Mouse (Mus musculus): ENCODE data around the gene Gm7358. TPM values are rescaled to one million over a fixed set of nuclear protein-coding genes. Genes with fewer than 3 reads are reported as not detected.
"Not testable (repeated sequence)": the region's sequence is repeated elsewhere in the genome, so short reads cannot be mapped to it uniquely, and the experiment has no call there.

The Gm7358 gene
- polyA plus RNA-seq (2015; fragmentation: Nextera tagmentation; extraction: Ambion mirVana) = not detected in 2 replicates

- 83% methylated on average over 1 of the region's 2 CpGs for WGBS
- not testable (repeated sequence) for H3K27me3 ChIP-seq (replicated peaks); H3K4me2 ChIP-seq; H3K4me3 ChIP-seq; ATAC-seq (ENCODE audit: extremely low read depth, insufficient number of reproducible peaks, low FRiP score, low TSS enrichment); H3K36me3 ChIP-seq; H3K27ac ChIP-seq (replicated peaks); H3K9me3 ChIP-seq; H3K4me1 ChIP-seq; H3K9ac ChIP-seq
Observed at GRCm38 (mm10) chr17:14059431-14059830, at the start of gene Gm7358. Gm7358 (minus strand) TSS chr17:14059531.

DNA sequence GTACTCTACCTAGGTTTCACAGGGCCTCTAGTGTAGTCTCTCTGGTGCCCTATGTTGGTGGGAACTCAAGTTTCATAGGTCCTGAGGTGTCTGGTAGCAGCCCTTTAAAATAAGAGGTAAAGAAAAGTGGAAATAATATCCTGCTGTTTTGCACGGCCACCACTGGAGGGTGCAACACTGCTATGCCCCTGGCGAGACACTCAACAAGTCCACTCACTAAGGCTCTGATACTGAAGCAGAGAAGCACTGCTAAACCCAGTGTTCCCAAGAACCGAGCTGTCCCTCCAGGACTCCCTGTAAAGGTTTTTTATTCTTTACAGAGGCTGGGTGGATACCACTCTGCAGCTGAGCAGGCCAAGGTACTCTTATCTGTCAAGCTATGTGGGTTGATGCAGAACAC is 43.7 kb upstream of the Gm7358 start:
- ATAC-seq (ENCODE audit: extremely low read depth, insufficient number of reproducible peaks, low FRiP score, low TSS enrichment); H3K4me3 ChIP-seq; H3K4me1 ChIP-seq; H3K36me3 ChIP-seq; H3K27me3 ChIP-seq (replicated peaks); H3K27ac ChIP-seq (replicated peaks); H3K9me3 ChIP-seq; H3K9ac ChIP-seq; H3K4me2 ChIP-seq: not testable (repeated sequence)
- 17% methylated on average over 3 of the region's 3 CpGs for WGBS

DNA sequence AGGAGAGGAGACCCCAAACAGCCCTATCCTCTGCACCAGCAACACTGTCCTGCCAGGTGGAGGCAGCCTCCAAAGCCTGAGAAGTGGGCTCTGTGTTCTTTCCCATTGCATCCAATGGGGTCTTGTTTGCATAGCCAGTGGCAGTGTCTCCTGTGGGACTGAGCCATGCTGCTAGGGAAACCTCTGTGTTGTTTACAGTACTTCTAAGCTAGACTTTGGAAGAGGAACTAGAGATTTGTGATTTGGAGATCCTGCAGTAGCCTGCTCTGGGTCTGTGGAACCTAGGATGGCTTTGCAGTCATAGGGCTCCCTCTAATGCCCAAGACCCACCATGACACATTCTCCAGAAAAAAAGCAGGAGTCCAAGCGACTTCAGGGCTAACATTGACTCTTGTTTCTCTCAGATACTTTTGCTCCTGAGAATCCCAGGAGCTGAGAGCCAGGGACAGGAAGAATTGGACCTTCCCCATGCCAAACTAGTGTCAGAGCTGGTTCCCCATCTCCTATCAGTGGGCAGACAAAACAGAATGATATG is 42.2 kb upstream of the Gm7358 start:
- not testable (repeated sequence) for H3K9me3 ChIP-seq; H3K27ac ChIP-seq (replicated peaks); H3K4me2 ChIP-seq; H3K27me3 ChIP-seq (replicated peaks); H3K36me3 ChIP-seq; H3K4me3 ChIP-seq; H3K9ac ChIP-seq; ATAC-seq (ENCODE audit: extremely low read depth, insufficient number of reproducible peaks, low FRiP score, low TSS enrichment); H3K4me1 ChIP-seq
- 9% methylated on average over 1 of the region's 1 CpGs for WGBS

DNA sequence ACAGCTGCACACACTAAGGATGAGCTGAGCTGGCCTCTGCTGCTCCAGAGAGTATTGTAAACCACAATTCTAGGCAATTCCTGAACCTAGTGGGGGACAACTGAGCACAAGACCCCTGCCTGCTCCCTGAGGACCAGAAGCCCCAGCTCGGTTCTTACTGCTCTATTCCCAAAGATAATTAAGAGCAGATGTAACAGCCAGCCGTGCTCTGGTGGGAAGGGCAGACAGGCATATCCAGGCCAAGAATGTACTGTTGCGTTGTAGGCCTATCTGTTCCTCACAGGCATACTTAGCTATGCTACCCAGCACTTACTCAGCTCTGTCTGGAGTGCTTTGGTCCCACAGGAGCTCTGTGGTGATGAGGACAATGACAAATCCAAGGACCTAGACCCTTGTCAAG is 40.6 kb upstream of the Gm7358 start:
- not testable (repeated sequence) for ATAC-seq (ENCODE audit: extremely low read depth, insufficient number of reproducible peaks, low FRiP score, low TSS enrichment)
- WGBS = 37% methylated on average over 3 of the region's 3 CpGs

DNA sequence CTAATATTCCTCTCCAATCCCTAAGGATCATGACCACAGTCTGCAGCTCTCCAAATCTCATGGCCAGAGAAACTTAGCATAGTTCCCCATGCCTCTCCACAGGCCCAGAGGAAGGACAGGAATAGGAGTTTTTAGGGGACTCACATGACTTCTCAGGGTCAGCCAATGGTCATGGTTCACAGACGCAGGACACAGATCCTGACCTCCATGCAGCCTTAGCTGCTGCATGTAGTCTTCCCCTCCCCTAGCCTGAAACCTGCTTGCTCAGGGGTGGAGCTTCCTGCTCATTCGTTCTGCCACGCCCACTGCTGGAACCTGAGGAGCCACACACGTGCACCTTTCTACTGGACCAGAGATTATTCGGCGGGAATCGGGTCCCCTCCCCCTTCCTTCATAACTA is 34.8 kb upstream of the Gm7358 start:
- H3K27ac ChIP-seq (replicated peaks); H3K9ac ChIP-seq; H3K36me3 ChIP-seq; H3K4me2 ChIP-seq; ATAC-seq (ENCODE audit: extremely low read depth, insufficient number of reproducible peaks, low FRiP score, low TSS enrichment); H3K27me3 ChIP-seq (replicated peaks); H3K4me3 ChIP-seq; H3K4me1 ChIP-seq; H3K9me3 ChIP-seq: not testable (repeated sequence)
- WGBS = 39% methylated on average over 3 of the region's 7 CpGs

More for the DNA sequence above, 40.6 kb upstream of the Gm7358 start:
- not testable (repeated sequence) for H3K9me3 ChIP-seq; H3K4me1 ChIP-seq; H3K36me3 ChIP-seq; H3K27ac ChIP-seq (replicated peaks); H3K27me3 ChIP-seq (replicated peaks); H3K9ac ChIP-seq; H3K4me2 ChIP-seq; H3K4me3 ChIP-seq

- H3K9ac ChIP-seq; H3K4me1 ChIP-seq; H3K27ac ChIP-seq (replicated peaks); ATAC-seq (ENCODE audit: extremely low read depth, insufficient number of reproducible peaks, low FRiP score, low TSS enrichment); H3K36me3 ChIP-seq; H3K4me2 ChIP-seq; H3K9me3 ChIP-seq; H3K27me3 ChIP-seq (replicated peaks); H3K4me3 ChIP-seq: not testable (repeated sequence)
- 0% methylated on average over 1 of the region's 1 CpGs for WGBS
Observed at GRCm38 (mm10) chr17:14086629-14087028, 27.3 kb upstream of the Gm7358 start.

DNA sequence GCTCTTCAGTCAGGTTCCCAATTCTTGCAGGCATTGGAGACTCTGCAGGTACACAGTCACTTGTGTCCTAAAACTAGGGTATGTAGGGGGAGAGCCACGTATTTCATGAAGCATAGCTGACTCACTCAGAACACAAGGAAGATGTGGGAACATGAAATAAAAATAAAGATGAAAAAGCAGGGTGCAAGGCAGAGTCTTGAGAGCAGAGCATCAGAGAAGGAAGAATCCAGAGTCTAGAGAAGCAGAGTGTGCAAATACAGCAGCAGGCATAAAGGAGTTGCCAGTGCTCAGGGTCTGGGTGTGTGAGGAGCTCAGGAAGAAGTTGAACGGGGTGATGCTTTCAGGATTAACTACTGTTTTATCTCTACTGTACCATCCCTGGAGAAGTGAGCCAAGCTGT is 17.5 kb downstream of the Gm7358 start:
- H3K9me3 ChIP-seq; H3K4me1 ChIP-seq; ATAC-seq (ENCODE audit: extremely low read depth, insufficient number of reproducible peaks, low FRiP score, low TSS enrichment); H3K36me3 ChIP-seq; H3K4me3 ChIP-seq; H3K9ac ChIP-seq; H3K4me2 ChIP-seq; H3K27ac ChIP-seq (replicated peaks); H3K27me3 ChIP-seq (replicated peaks): not testable (repeated sequence)
- 43% methylated on average over 1 of the region's 2 CpGs for WGBS

DNA sequence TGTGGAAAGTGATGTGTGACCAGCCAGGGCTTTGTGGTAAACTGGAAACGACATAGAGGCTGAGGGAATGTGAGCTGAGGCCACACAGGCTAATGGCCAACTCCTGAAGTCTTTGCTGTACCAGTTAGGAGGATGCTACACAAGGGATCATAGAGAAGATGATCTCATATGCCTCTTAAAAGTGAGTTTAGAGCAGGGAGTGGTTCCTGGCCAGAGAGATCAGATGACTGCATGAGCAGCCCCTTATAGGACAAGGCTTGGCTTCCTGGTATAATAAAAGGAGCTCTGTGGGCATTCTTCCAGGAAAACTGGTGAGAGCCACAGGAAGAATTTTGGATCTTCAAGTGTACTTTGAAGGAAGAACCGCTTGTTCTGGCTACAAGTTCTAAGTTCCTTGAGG is 22.3 kb downstream of the Gm7358 start:
- not testable (repeated sequence) for ATAC-seq (ENCODE audit: extremely low read depth, insufficient number of reproducible peaks, low FRiP score, low TSS enrichment); H3K9me3 ChIP-seq; H3K27me3 ChIP-seq (replicated peaks); H3K36me3 ChIP-seq; H3K9ac ChIP-seq; H3K27ac ChIP-seq (replicated peaks); H3K4me2 ChIP-seq; H3K4me1 ChIP-seq; H3K4me3 ChIP-seq
- 48% methylated on average over 1 of the region's 2 CpGs for WGBS

DNA sequence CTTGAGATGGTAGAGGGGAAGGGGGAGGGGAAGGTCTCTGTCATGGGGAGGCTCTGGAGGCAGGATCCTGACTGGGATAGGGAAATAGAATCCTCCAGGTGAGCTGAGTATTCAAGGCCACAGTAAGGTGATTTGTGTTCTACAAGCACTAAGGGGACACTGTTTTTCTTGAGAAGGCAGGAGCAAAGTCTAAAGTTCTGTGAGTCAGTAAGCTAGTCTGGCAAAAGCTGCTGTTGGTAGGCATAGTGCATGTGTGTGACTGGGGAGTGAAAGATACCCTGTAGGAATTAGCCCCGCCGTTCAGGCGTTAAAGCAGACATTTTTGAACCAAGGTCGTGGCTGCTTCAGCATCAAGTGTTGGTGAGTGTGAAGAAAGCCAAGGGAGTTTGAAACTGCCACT is 23.2 kb downstream of the Gm7358 start:
- H3K9me3 ChIP-seq; H3K9ac ChIP-seq; ATAC-seq (ENCODE audit: extremely low read depth, insufficient number of reproducible peaks, low FRiP score, low TSS enrichment); H3K4me1 ChIP-seq; H3K36me3 ChIP-seq; H3K27ac ChIP-seq (replicated peaks); H3K27me3 ChIP-seq (replicated peaks); H3K4me3 ChIP-seq; H3K4me2 ChIP-seq: not testable (repeated sequence)
- 78% methylated on average over 4 of the region's 4 CpGs for WGBS

Other genes starting within 250 kb of the Gm7358 start
- gene Gm7168, start 111.2 kb downstream of the Gm7358 start, polyA plus RNA-seq (2015; fragmentation: Nextera tagmentation; extraction: Ambion mirVana) = not detected in 2 replicates
- not detected in 2 replicates for gene Gm7356, start 55.8 kb downstream of the Gm7358 start, polyA plus RNA-seq (2015; fragmentation: Nextera tagmentation; extraction: Ambion mirVana)
- 1.5 and 2.6 TPM in 2 replicates for gene Dact2, start 144.8 kb upstream of the Gm7358 start, polyA plus RNA-seq (2015; fragmentation: Nextera tagmentation; extraction: Ambion mirVana)
- gene Smoc2, start 220.0 kb upstream of the Gm7358 start, polyA plus RNA-seq (2015; fragmentation: Nextera tagmentation; extraction: Ambion mirVana) = 39.0 and 48.1 TPM in 2 replicates

Measured in heart, embryonic 13.5 days (tissue).